Mouse (Mus musculus) left cerebral cortex, postnatal 36 days (tissue): ENCODE results near the gene Pdk3. TPM values are rescaled to one million over a fixed set of nuclear protein-coding genes. Genes with fewer than 3 reads are reported as not detected.

Experiments
- DNase-seq, 2 experiments: peaks; one replicate each; pipeline ENCODE4 v3.0.0; 2021 to 2022; ENCODE audit warnings: low spot score in 2 of 2, mixed read lengths in 1 of 2
- intact Hi-C: fragments of 180-260 bp; cut with DNase I; formaldehyde crosslinking; loops from one replicate; pipeline ENCODE4 v1.15.1; 2025
- total RNA-seq, 2 experiments: library from RNA; stranded (reverse); gene quantifications; 2 replicates each; pipeline ENCODE4 v1.2.3; 2021

The Pdk3 gene
- total RNA-seq = 10 to 100 TPM; 36.1 to 40.2 TPM

GRCm38 (mm10) chrX:93831561-93832336, at the start of gene Pdk3:
Gene Pdk3 (minus strand): TSS chrX:93832201.
- intact Hi-C loops = loop anchor here (1.0 kb wide), 1 partner anchor 58 kb away; no protein-coding TSS in a partner anchor
- peak; percentile 75 to 85 for DNase-seq

GRCm38 (mm10) chrX:93877634-93878016, 45.6 kb upstream of the Pdk3 start:
- intact Hi-C loops = no loop called here

GRCm38 (mm10) chrX:93876981-93877633, 45.1 kb upstream of the Pdk3 start:
- intact Hi-C loops = no loop called here
- DNase-seq = no peak

More at GRCm38 (mm10) chrX:93877634-93878016, 45.6 kb upstream of the Pdk3 start:
- DNase-seq = no peak

- intact Hi-C loops = no loop called here
Observed at GRCm38 (mm10) chrX:93863393-93863792, 31.4 kb upstream of the Pdk3 start.

GRCm38 (mm10) chrX:93862525-93863086, 30.6 kb upstream of the Pdk3 start:
- intact Hi-C loops = no loop called here
- DNase-seq = no peak

More at GRCm38 (mm10) chrX:93863393-93863792, 31.4 kb upstream of the Pdk3 start:
- DNase-seq = no peak

- intact Hi-C loops = no loop called here
- DNase-seq = no peak
Observed at GRCm38 (mm10) chrX:93857756-93858155, 25.8 kb upstream of the Pdk3 start.

GRCm38 (mm10) chrX:93832337-93832884, 410 bp upstream of the Pdk3 start:
- intact Hi-C loops = loop anchor here (1.0 kb wide), 1 partner anchor 57 kb away; no protein-coding TSS in a partner anchor
- DNase-seq = no peak

GRCm38 (mm10) chrX:93825787-93826186, 6.2 kb downstream of the Pdk3 start:
- DNase-seq = no peak
- intact Hi-C loops = no loop called here

- intact Hi-C loops = loop anchor here (1.0 kb wide), 1 partner anchor 81 kb away; no protein-coding TSS in a partner anchor
- no peak for DNase-seq
Observed at GRCm38 (mm10) chrX:93808040-93808439, 24.0 kb downstream of the Pdk3 start.

GRCm38 (mm10) chrX:93793168-93793567, 38.8 kb downstream of the Pdk3 start:
- intact Hi-C loops = loop anchor here (10.0 kb wide), 1 partner anchor 92 kb away; no protein-coding TSS in a partner anchor
- DNase-seq = no peak

GRCm38 (mm10) chrX:93789562-93789961, 42.4 kb downstream of the Pdk3 start:
- no peak for DNase-seq
- intact Hi-C loops = no loop called here

- intact Hi-C loops = no loop called here
Observed at GRCm38 (mm10) chrX:93760770-93761169, 71.2 kb downstream of the Pdk3 start.

GRCm38 (mm10) chrX:93756867-93757455, 75.0 kb downstream of the Pdk3 start:
- DNase-seq = no peak
- intact Hi-C loops = no loop called here

More at GRCm38 (mm10) chrX:93760770-93761169, 71.2 kb downstream of the Pdk3 start:
- no peak for DNase-seq

- no peak for DNase-seq
Observed at GRCm38 (mm10) chrX:93755210-93755842, 76.7 kb downstream of the Pdk3 start.

GRCm38 (mm10) chrX:93750566-93750965, 81.4 kb downstream of the Pdk3 start:
- intact Hi-C loops = no loop called here
- DNase-seq = no peak

More at GRCm38 (mm10) chrX:93755210-93755842, 76.7 kb downstream of the Pdk3 start:
- intact Hi-C loops = no loop called here

GRCm38 (mm10) chrX:93749165-93749564, 82.8 kb downstream of the Pdk3 start:
- intact Hi-C loops = no loop called here
- no peak for DNase-seq

- DNase-seq = no peak
- intact Hi-C loops = no loop called here
Observed at GRCm38 (mm10) chrX:93732975-93733748, 98.8 kb downstream of the Pdk3 start.

GRCm38 (mm10) chrX:93732407-93732806, 99.6 kb downstream of the Pdk3 start:
- DNase-seq = no peak
- intact Hi-C loops = no loop called here
